Mouse (Mus musculus) embryonic facial prominence, embryonic 12.5 days (tissue): ENCODE results near the gene Hspa12a. TPM values are rescaled to one million over a fixed set of nuclear protein-coding genes. Genes with fewer than 3 reads are reported as not detected.

Experiments
- ATAC-seq: fragments of 200-750 bp; cut with Nextera tagmentation; 2 replicates; pipeline ENCODE4 v1.8.0; 2017; ENCODE audit not compliant: insufficient number of reproducible peaks, insufficient read depth, low FRiP score, low TSS enrichment
- H3K27ac ChIP-seq: fragments of 300-500 bp; sonication (generic); 2 replicates; pipeline ENCODE4 v1.5.1; 2016; ENCODE audit warnings: mild to moderate bottlenecking
- H3K27me3 ChIP-seq: fragments of 300-500 bp; sonication (generic); 2 replicates; pipeline ENCODE4 v1.6.1; 2016; ENCODE audit warnings: mild to moderate bottlenecking, moderate library complexity
- H3K36me3 ChIP-seq: fragments of 300-500 bp; sonication (generic); 2 replicates; pipeline ENCODE4 v1.6.1; 2016; ENCODE audit warnings: mild to moderate bottlenecking
- H3K4me1 ChIP-seq: fragments of 300-500 bp; sonication (generic); 2 replicates; pipeline ENCODE4 v1.6.1; 2016
- H3K4me2 ChIP-seq: fragments of 300-500 bp; sonication (generic); replicated peaks from 2 replicates; pipeline ENCODE4 v1.6.1; 2016; ENCODE audit warnings: mild to moderate bottlenecking, moderate library complexity
- H3K4me3 ChIP-seq: fragments of 300-500 bp; sonication (generic); 2 replicates; pipeline ENCODE4 v1.5.1; 2016; ENCODE audit warnings: mild to moderate bottlenecking
- H3K9ac ChIP-seq: fragments of 300-500 bp; sonication (generic); 2 replicates; pipeline ENCODE4 v1.6.1; 2016; ENCODE audit warnings: mild to moderate bottlenecking, moderate library complexity
- H3K9me3 ChIP-seq: fragments of 300-500 bp; sonication (generic); 2 replicates; pipeline ENCODE4 v1.6.1; 2016; ENCODE audit warnings: mild to moderate bottlenecking, moderate library complexity
- WGBS: fragments of 180-500 bp; shearing (Covaris S2); methylation state at CpG from one replicate; pipeline ENCODE4 v1.1.7; 2016; 5-methylcytosine and 5-hydroxymethylcytosine counted together
- microRNA-seq: library from miRNA; unstranded; fragments of <30 nt; microRNA quantifications from one replicate; pipeline ENCODE4, GENCODE M21; 2017
- polyA plus RNA-seq: library from polyadenylated mRNA; unstranded; fragments of >200 nt; fragmentation: Nextera tagmentation; extraction: Ambion mirVana; gene quantifications from 2 replicates; pipeline ENCODE4 v1.2.1, GENCODE M21; 2016

Gene Hspa12a
- polyA plus RNA-seq, 1 experiment from 2014 or later, result 12.6 TPM

- Histone ChIP-seq H3K27me3 (0 out of 2 replicates have a peak, but pooled peaks cover 5% of the 10 kb centered on the region), H3K9me3 (no peaks in the 10 kb centered on the region), H3K27ac (no peak overlapping the region), H3K4me3 (no peak overlapping the region), H3K4me2 (no peak overlapping the region), H3K4me1 (peaks cover 8% of the 10 kb centered on the region; the same call in 1 of the 2 replicates), H3K9ac (no peak overlapping the region), H3K36me3 (no peaks in the 10 kb centered on the region)
- WGBS, result 13% methylated on average over 12 of the region's 12 CpGs
- ATAC-seq, result peak; percentile 15; the same call in 1 of the 2 replicates
Measured at GRCm38 (mm10) chr19:58762848-58763541, 180.5 kb downstream of the Hspa12a start.

DNA sequence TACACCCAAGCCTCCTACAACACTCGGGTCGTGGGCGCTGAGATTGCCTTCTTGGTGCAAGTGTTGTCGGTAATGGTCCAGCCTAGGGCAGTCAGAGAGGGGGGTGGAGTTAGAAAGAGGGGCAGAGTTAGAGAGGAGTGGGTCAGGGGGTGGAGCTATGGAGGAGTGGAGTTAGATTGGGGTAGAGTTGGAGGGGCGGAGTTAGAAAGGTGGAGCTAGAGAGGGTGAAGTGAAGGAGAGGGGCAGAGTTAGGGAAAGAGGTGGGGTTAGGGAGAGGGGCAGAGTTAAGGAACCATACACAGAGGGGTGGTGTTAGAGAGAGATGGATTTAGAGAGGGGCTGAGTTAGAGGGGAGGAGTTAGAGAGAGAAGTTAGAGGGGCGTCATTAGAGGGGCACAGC, 181.1 kb downstream of the Hspa12a start:
- Histone ChIP-seq H3K27me3 (0 out of 2 replicates have a peak, but pooled peaks cover 5% of the 10 kb centered on the region), H3K9me3 (no peaks in the 10 kb centered on the region), H3K4me2 (no peak overlapping the region), H3K4me3 (no peak overlapping the region), H3K27ac (no peak overlapping the region), H3K4me1 (peaks cover 8% of the 10 kb centered on the region; the same call in 1 of the 2 replicates), H3K36me3 (no peaks in the 10 kb centered on the region), H3K9ac (no peak overlapping the region)
- 17% methylated on average over 6 of the region's 6 CpGs for WGBS
- no peak for ATAC-seq

- no peak within 1 kb of the TSS for H3K4me2 ChIP-seq
- no peaks in the 10 kb centered on the region for H3K9me3 ChIP-seq
- H3K9ac ChIP-seq, result no peak within 1 kb of the TSS
- 0 out of 2 replicates have a peak, but pooled peaks cover 5% of the 10 kb centered on the region for H3K27me3 ChIP-seq
- H3K4me3 ChIP-seq, result no peak within 1 kb of the TSS
- H3K4me1 ChIP-seq, result 0 out of 2 replicates have a peak, but pooled peaks cover 8% of the 10 kb centered on the region
- ATAC-seq, result no peak
- H3K36me3 ChIP-seq, result no peaks in the 10 kb centered on the region
- H3K27ac ChIP-seq, result no peak within 1 kb of the TSS
- WGBS, result 66% methylated on average over 9 of the region's 9 CpGs
Measured at GRCm38 (mm10) chr19:58759423-58759822, 184.0 kb downstream of the Hspa12a start, which contains the start of gene Pnliprp2. Pnliprp2 (plus strand) TSS chr19:58759719.

GRCm38 (mm10) chr19:58758871-58759270, 184.6 kb downstream of the Hspa12a start:
- no peak for ATAC-seq
- Histone ChIP-seq H3K9me3 (no peaks in the 10 kb centered on the region), H3K4me2 (no peak overlapping the region), H3K4me3 (no peak overlapping the region), H3K27me3 (0 out of 2 replicates have a peak, but pooled peaks cover 5% of the 10 kb centered on the region), H3K4me1 (0 out of 2 replicates have a peak, but pooled peaks cover 8% of the 10 kb centered on the region), H3K27ac (no peak overlapping the region), H3K9ac (no peak overlapping the region), H3K36me3 (no peaks in the 10 kb centered on the region)
- WGBS, result 89% methylated on average over 4 of the region's 4 CpGs

- no peaks in the 10 kb centered on the region for H3K9me3 ChIP-seq
- no peaks in the 10 kb centered on the region for H3K36me3 ChIP-seq
- no peak for ATAC-seq
- H3K4me3 ChIP-seq, result no peak overlapping the region
- no peak overlapping the region for H3K9ac ChIP-seq
- 79% methylated on average over 2 of the region's 2 CpGs for WGBS
- H3K4me1 ChIP-seq, result no peaks in the 10 kb centered on the region
- no peak overlapping the region for H3K4me2 ChIP-seq
- H3K27ac ChIP-seq, result no peak overlapping the region
- H3K27me3 ChIP-seq, result no peaks in the 10 kb centered on the region
Measured at GRCm38 (mm10) chr19:58751504-58751903, 191.9 kb downstream of the Hspa12a start.

DNA sequence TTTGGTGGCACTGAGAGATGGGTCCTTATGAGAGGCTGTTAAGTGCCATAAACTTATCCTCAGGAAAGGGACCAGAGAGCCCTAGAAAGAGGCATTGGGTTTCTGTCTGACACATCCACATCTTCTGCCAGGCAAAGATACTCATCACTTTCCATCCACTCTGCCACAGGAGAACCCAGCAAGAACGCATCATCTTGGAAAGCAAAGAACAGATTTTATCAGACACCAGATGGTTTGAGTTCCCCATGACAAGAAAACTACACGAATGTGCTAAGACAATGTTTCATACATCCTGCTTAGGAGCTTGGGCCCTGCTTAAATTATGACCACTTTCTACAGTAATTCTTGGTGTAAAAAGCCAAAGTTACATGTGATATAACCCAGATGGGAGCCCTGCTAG, 192.6 kb downstream of the Hspa12a start:
- Histone ChIP-seq H3K4me3 (no peak overlapping the region), H3K27me3 (no peaks in the 10 kb centered on the region), H3K9ac (no peak overlapping the region), H3K9me3 (no peaks in the 10 kb centered on the region), H3K36me3 (no peaks in the 10 kb centered on the region), H3K4me2 (no peak overlapping the region), H3K4me1 (no peaks in the 10 kb centered on the region), H3K27ac (no peak overlapping the region)
- WGBS, result 56% methylated on average over 2 of the region's 2 CpGs
- no peak for ATAC-seq

DNA sequence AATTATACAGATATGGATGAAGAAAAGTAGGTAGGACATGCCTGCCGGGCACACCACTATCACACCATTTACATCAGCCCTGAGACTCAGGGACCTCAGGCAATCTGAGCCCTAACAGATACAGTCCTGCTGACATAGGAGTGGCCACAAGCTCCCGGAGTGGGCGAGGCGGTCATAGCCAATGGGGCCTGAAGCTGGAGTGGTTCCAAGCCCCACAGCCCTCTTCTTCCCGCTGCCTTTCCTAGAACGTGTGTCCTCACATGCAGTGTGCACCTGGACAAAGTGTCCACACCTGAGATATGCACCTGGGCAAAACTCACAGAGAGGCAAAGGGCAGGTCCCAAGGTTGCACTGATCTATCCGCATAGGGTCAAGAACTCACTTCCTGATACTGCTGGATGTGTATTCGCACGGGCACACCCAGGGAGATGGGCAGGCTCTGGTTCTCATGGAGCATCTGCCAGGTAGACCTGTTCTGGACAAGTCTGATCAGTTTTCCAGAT, 195.9 kb downstream of the Hspa12a start:
- H3K27me3 ChIP-seq, result no peaks in the 10 kb centered on the region
- H3K4me2 ChIP-seq, result no peak overlapping the region
- H3K9me3 ChIP-seq, result no peaks in the 10 kb centered on the region
- H3K36me3 ChIP-seq, result no peaks in the 10 kb centered on the region
- no peak overlapping the region for H3K4me3 ChIP-seq
- no peak for ATAC-seq
- no peak overlapping the region for H3K27ac ChIP-seq
- H3K4me1 ChIP-seq, result no peaks in the 10 kb centered on the region
- WGBS, result 88% methylated on average over 9 of the region's 9 CpGs
- no peak overlapping the region for H3K9ac ChIP-seq

Small RNAs within 50 kb of the gene (microRNA-seq; reads per million reads assigned to microRNA genes)
- gene Mir3086, result 6.9 reads per million, percentile 22 among the genes with 10 or more reads in this experiment

Other genes with a start within 250 kb of the Hspa12a start
- 0.20 TPM in 1 of 2 replicates, not detected in the other for gene Pnliprp1, start 214.8 kb downstream of the Hspa12a start, polyA plus RNA-seq
- gene Pnliprp2, start 183.9 kb downstream of the Hspa12a start, polyA plus RNA-seq, result not detected in 2 replicates
- 0.23 TPM in 1 of 2 replicates, not detected in the other for gene 1700019N19Rik, start 149.2 kb downstream of the Hspa12a start, polyA plus RNA-seq
- 0.52 and 0.88 TPM in 2 replicates for gene Eno4, start 229 bp downstream of the Hspa12a start, polyA plus RNA-seq
- 4.6 and 4.7 TPM in 2 replicates for gene Shtn1, start 132.4 kb upstream of the Hspa12a start, polyA plus RNA-seq
- 1.1 TPM in 2 replicates for gene Vax1, start 226.4 kb upstream of the Hspa12a start, polyA plus RNA-seq